Mouse (Mus musculus) lung, postnatal 25 days (tissue): ENCODE results near the gene Trim63.
"Not testable (repeated sequence)": the region's sequence is repeated elsewhere in the genome, so short reads cannot be mapped to it uniquely, and the experiment has no call there.

Experiments used
- DNase-seq: peaks from one replicate; pipeline ENCODE4 v3.0.0; 2022; ENCODE audit warnings: low spot score

Gene Trim63

DNA sequence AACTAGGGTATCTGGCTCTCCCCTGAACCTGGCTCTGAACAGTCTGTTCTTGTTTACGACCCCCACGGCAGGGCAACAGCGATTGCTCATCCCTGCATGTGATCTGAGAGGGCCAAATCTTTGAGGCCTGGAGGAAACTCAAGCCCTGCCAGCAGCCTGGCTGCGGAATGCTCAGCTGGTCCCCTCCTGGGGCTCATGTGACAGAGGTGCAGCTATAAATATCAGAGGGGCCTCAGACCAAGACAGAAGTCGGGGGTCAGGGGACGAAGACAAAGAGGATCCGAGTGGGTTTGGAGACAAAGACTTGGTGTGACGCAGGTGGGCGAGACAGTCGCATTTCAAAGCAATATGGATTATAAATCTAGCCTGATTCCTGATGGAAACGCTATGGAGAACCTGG, at the start of gene Trim63:
Trim63 (plus strand) TSS at position 245 of the 400 bp plus-strand sequence.
- no peak for DNase-seq

DNA sequence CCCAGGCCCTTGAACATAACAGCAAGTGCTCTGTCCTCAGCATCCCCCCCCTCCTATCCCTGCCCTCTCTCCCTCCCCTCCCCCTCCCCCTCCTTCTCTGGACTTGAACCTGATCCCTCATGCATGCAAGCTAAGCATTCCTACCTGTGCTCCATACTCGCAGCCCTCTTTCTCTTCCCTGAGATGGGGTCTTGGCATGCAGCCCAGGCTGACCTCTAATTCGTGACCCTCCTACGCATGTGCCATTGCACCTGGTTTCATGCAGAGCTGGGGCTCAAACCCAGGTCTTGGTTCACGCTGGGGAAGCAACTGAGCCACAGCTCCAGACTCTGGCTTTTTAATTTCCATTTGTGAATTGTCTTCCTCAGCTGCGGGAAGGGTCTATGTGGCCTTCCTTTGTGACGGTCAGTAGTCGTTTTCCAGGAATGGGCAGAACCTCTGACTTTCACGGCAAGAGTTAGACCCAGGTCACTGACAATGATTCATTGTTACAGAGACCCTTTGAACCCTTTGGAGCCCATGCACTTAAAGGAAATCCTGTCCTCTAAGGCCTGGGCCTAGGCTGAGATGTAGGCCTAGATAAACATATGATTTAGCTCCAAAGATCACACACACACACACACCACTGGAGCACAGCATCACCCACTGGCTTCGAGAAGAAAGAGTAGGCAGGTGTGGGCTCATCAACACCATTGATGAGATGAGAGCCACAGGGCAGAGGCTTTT, 48.9 kb upstream of the Trim63 start:
- no peak for DNase-seq

DNA sequence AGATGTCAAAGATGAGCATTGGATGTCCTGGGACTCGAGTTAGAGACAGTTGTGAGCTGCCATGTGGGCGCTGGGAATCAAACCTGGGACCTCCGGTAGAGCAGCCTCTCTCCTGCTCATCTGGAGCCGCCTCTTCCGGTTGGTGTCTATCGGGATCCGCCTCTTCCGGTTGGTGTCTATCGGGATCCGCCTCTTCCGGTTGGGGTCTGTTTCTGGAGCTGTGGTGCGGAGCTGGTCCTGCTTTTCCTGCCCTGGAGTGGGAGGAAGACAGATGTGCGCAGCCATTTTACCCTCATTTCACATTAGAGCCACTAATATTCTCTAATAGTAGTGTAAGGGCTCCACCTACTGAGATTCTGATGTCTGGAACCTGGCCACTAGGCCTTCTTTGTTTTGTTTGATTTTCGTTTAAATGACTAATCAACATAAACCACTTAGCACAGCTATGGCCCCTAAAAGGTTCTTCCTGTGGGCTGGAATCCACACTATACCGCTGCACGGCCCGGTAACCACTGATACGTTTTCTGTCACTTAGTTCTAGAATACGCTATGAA, 46.7 kb upstream of the Trim63 start:
- no peak for DNase-seq

DNA sequence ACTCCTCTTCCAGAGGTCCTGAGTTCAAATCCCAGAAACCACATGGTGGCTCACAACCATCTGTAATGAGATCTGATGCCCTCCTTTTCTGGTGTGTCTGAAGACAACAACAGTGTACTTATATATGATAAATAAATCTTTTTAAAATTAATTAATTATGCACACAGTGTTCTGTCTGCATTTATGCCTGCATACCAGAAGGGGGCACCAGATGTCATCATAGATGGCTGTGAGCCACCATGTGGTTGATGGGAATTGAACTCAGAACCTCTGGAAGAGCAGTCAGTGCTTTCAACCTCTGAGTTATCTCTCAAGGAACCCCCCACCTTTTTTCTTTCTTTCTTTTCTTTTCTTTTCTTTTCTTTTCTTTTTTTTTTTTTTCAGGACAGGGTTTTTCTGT, 45.3 kb upstream of the Trim63 start:
- not testable (repeated sequence) for DNase-seq

GRCm38 (mm10) chr4:134271979-134272378, 42.9 kb upstream of the Trim63 start:
- DNase-seq, result no peak

DNA sequence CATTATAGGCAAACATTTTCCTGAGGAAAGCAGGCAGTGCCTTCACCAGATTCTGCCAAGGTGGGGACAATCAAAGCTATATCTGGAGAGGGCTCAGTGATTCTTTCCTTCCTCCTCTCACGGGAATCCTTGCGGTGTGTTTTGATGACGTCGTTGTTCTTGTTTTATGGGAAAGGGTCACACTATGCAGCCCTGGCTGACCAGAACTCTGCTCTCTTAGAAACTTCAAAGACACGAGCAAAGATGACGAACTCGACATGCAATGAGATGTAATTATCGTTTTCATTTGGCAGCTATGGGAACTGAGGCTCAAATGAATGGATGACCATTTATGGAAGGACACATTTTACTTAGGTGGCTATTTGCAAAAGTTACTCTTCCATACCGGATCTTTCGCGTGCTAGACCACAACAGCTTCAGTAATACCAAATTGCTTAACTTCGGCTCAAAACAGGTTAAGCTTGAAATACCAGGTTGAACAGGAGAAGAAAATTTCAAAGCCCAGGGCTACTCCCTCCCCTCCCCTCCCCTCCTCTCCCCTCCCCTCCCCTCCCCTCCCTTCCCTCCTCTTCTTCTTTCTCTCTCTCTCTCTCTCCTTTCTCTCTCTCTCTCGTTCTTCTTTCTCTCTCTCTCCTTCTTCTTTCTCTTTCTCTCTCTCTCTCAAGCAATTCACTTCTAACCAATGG, 42.0 kb upstream of the Trim63 start:
- no peak for DNase-seq

DNA sequence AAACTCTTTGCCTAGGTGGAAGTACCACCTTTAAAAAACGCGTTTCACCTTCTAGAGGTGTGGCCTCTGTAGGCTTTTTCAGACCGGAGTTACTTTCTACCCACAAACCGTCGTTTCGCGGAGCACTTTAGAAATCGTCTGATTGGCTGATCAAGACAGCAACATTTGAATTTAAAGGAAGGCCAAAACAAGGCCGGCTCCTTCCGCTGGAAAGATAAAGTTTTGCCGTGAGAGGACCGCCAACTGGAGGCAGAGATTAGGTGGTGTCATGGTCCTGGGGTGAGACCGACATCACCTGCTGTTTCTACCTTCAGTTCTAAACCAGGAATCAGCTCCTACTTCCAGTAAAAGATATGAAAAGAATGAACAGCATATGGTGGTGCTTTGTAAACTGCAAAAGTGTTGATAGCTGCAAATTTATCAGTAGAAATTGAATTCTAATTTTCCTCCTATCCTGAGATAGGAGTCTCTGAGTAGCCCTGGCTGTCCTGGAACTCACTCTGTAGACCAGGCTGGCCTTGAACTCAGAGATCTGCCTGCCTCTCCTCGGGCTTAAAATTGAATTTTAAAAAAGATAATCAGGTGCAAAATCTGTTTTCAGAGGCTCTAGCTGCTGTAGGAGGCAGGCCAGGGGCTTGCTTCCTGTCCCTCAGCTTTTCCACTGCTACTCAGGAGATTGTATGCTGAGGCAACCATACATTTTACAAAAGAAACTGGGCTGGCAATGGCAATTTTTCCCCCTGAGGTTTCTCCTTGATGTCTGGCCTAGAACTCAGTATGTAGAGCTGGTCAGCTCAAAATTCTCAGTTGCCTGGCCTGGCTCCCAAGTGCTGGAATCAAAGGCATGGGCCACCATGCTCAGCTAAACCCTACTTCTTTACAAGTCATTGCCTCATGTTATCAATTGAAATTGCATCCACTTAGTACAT, 41.2 kb upstream of the Trim63 start:
- peak; percentile 63 for DNase-seq

DNA sequence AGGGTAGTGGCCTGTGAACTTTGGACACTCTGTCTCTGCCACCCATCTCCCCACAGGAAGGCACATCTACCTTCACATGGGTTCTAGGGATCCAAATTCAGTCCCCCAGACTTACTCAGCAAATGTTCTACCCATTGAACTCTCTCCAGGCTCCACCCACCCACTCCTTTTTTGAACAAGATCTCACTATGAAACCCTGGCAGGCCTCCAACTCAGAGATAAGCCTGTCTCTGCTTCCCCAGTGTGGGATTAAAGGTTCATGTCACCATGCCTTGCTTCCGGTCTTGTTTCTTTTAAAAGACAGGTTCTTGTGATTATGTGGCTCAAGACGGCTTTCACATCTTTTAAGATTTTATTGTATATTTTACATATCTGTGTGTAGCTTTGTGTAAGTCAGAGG, 30.0 kb upstream of the Trim63 start:
- DNase-seq, result no peak

DNA sequence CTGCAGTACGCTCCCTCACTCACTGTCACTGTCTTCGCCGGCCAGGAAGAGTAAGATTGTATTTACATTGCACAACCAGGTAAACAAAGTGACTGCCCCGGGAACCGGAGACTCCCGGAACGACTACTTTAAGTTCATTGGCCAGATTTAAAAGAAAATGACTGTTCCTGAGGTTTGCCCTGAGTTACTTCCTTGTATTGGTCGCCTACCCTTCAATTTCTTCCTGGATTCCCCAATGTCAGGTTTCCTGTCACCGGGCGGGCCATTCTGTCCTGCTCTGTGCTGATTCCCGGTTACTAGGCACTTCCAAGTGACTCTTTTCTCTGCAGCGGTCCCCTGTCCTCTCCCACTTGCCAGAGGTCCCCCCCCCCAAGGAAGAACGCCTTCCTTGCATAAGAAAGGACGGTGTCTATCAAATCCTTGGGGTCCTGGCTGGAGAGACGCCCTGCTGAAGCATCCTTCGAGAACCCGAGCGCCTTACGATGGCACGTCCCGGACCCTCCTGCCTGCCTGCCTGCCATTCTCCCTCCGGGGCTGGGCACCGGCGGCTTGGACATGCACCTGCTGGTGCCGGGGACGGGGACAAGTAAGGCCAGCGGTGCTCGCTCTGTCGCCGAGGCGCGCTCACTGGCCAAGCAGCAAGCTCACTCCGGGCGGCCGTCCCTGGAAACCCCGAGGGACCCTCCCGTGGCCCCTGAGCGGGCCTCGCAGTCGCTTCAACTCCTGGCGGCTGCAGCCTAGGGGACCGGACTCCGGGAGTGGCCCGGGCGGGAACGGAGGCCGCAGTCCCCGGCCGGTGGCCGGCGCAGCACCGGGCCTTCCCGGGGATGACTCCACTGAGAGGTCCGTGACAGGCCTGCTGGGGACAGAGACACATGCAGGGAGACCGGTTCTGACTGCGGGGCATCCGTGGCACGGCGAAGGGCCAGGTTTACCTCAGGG, 28.4 kb upstream of the Trim63 start:
- no peak for DNase-seq

- DNase-seq, result peak; percentile 94
Observed at GRCm38 (mm10) chr4:134287168-134287564, 27.8 kb upstream of the Trim63 start.

DNA sequence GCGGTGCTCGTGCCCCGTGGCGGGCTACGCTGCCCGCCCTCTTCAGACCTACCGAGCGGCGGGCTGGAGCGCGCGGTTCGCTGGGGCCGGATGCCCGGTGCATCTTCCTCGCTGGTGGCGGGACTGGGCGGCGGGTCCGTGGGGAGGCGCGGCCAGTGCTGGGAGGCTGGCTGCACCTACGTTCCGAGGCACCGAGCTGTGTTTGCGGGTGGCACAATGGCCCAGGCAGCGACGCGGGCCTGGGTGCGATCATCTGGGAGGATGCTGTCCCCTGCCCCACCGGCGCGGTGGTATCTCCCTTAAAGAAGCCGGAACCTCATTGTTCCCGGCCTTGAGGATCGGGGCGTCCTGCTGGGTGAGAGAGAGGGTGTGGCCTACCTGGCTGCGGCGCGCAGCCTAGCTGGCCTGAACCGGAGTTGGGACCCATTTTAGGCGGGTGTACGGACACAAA, 27.3 kb upstream of the Trim63 start, which contains the start of gene Pdik1l:
Pdik1l (minus strand) TSS at position 321 of the 451 bp plus-strand sequence.
- DNase-seq, result peak; percentile 78

GRCm38 (mm10) chr4:134288397-134289256, 26.3 kb upstream of the Trim63 start:
- no peak for DNase-seq

DNA sequence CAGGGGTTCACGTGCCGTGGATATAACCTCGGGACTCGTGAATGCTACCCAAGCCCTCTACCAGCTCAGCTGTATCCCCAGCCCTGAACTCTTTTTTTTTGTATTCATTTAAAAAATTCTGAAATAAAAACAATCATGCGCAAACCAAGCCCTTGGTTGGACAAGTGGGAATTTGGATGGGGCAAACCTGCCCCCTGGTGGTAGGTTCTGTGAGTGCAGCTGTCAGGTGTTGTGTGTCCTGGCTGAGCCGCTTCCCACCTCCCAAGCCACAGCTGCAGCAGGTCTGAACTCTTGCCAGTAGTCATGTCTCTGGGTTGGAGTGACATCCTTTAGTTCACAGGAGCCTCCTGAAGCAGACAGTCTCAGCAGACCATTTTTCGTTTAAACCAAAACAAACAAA, 22.9 kb upstream of the Trim63 start:
- peak; percentile 72 for DNase-seq

DNA sequence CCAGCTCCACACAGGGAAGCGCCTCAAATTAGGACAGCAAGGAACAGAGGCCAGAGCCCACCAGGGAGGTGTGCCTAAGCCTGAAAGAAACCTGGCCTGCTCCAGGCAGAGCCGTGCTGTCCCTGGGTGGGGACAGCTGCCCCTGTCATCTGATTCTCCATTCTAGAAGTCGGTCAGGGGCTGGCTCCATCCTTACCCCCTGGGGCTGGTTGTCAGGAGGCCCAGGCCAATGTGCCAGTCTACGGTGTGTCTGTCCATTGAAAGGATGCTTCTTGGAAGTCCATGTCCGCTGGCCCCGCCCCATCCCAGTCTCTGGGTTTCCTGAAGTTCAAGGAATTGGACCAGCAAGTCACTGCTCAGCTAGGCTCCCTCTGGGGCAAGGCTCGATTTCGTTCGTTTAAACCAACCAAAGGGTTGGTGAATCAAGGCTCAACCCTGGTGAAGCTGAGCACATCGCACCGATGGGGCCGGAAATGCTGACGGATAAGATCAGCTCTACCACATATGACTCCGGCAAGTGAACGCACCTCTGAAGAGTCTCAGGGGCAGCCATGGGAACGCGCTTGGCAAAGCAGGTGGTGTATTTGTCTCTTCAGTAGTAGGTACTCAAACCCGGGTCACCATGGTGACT, 21.7 kb upstream of the Trim63 start:
- no peak for DNase-seq

DNA sequence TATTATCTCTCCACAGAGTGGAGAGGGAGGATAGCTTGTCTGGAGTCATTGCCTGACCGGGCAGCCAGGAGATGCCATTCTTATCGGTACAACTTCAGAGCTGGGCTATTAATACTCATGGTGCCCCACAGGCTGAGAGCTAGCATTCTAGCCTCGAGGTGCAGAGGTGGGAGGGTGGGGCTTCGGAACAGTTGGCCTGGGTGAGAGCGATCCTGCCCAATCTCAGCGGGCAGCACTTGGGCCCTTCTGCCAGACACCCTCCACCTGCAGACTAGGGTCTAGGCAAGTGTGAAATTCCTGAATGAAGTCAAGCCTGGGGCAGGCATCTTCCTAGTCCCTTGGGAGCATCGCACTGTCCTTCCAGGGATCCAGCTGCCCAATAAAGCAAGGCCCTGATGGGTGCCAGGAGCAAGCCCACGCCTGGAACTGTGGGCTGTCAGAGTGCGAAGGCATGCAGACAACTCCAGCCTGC, 21.2 kb upstream of the Trim63 start:
- no peak for DNase-seq

GRCm38 (mm10) chr4:134296096-134296495, 18.8 kb upstream of the Trim63 start:
- DNase-seq, result not testable (repeated sequence)

- DNase-seq, result no peak
Observed at GRCm38 (mm10) chr4:134296523-134296922, 18.4 kb upstream of the Trim63 start.

DNA sequence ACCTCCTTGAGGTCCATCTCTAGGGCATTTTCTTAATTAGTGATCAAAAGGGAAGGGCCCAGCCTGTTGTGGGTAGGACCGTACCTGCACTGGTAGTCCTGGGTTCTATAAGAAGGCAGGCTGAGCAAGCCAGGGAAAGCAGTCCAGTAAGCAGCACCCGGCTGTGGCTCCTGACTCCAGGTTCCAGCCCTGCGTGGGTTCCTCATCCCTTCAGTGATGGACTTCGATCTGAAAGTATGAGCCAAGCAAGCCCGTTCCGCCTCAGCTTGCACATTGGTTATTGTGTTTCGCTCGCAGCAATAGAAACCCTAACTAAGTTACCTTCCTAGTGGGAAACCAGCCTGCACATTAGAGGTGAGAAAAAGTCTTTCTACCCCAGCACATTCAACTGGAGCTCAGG, 17.6 kb upstream of the Trim63 start:
- DNase-seq, result no peak
